Comparison of ENCODE assay signal across 17 mouse cellular contexts in the genomic region with DNA sequence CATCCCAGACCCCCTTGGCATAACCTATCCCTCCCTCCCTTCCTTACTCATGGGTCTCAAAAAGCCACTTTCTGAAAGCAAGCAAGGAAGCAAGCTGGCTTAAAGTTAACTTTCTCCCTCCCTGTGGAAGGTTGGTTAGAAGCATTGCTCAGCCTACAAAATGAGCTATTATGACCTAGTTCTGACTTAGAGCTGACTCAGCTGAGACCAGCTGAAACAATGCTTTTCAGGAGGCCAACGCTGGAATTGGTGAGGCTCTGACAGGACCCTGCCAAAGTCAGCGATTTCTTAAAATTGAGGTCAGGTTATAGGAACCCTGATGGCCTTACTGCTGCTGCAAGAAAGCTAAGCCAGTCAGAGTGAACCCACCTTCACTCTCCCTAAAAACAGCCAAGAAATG.
"Had no signal": no experiment of that assay in that cellular context is flagged by ENCODE, and none has a peak within 500 bp of the region (broad histone marks: within the 10 kb centered on the region; RNA-seq: fewer than 3 reads in every experiment).

No protein-coding gene starts in this region.

- H3K27me3 ChIP-seq: limb, embryonic 12.5 days; liver, embryonic 13.5 days; lung, embryonic 15.5 days; megakaryocyte, embryonic 14.5 days; neural tube, embryonic 13.5 days had no signal

- H3K4me1 ChIP-seq: liver, embryonic 13.5 days; lung, embryonic 15.5 days; megakaryocyte, embryonic 14.5 days had no signal

- H3K36me3 ChIP-seq: limb, embryonic 12.5 days; liver, embryonic 13.5 days; lung, embryonic 15.5 days; neural tube, embryonic 13.5 days had no signal

- H3K4me3 ChIP-seq: limb, embryonic 12.5 days; liver, embryonic 13.5 days; lung, embryonic 15.5 days; megakaryocyte, embryonic 14.5 days; neural tube, embryonic 13.5 days had no signal

- DNase-seq: kidney, postnatal 25 days; liver; liver, embryonic 13.5 days; liver, postnatal 0 days; lung, postnatal 14 days; retina, postnatal 1 day; right cerebral cortex, postnatal 4 days; spleen, adult 18-20 months; thymus, adult 18-20 months; thymus, postnatal 36 days had no signal

- H3K9ac ChIP-seq: limb, embryonic 12.5 days; liver, embryonic 13.5 days; liver, postnatal 0 days; lung, embryonic 15.5 days; neural tube, embryonic 13.5 days had no signal

- H3K4me2 ChIP-seq: limb, embryonic 12.5 days; liver, embryonic 13.5 days; lung, embryonic 15.5 days; midbrain, embryonic 11.5 days; neural tube, embryonic 13.5 days had no signal

- H3K27ac ChIP-seq: limb, embryonic 12.5 days; liver, embryonic 13.5 days; lung, embryonic 15.5 days; macrophage; neural tube, embryonic 13.5 days had no signal

- H3K9me3 ChIP-seq: limb, embryonic 12.5 days; liver, embryonic 13.5 days; lung, embryonic 15.5 days; neural tube, embryonic 13.5 days had no signal

- ATAC-seq: liver, postnatal 0 days; midbrain, embryonic 16.5 days had no signal
